Mouse (Mus musculus): Measurements from ENCODE around the gene Opn3. TPM values are rescaled to one million over a fixed set of nuclear protein-coding genes. Genes with fewer than 3 reads are reported as not detected.

Gene Opn3
- polyA plus RNA-seq, 1 experiment from 2014 or later, result 5.2 TPM

DNA sequence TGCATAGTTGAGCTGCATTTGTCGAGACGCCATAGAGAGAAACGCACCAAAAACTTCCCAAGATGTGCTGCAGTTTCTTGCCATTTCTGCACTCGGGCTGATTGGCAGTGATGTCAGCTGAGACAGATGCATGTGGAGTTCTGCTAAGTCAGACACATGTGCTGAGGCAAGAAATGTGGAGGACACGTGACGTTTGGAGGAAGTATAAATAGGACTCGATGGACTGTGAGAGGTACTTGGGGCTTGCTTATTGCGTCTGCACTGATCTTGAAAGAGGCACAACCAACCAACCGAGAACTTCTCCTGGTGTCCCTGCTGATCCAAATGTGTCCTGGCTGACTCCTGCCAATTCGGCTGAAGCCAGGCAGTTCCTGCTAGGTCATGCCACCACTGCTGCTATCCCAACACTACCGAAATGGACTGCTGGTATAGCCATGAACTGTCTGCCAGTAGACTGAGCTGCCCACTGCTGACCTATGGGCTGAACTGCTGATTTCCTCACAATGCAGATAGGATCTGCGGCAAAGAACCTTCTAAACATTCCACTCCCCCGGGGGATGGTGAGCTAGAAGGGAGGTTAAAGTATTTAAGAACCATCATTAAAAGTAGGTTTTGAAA, 72.7 kb downstream of the Opn3 start, which contains the start of gene Kmo:
Gene Kmo (plus strand): TSS at position 568 of the 618 bp plus-strand sequence.
- 89% methylated on average over 13 of the region's 13 CpGs for WGBS
- ATAC-seq (ENCODE audit: insufficient read depth, low FRiP score), result no peak
- Histone ChIP-seq H3K27ac (ENCODE audit: low read length) (no peak within 1 kb of the TSS), H3K9me3 (replicated peaks; ENCODE audit: control insufficient read depth, low read length) (no peaks in the 10 kb centered on the region), H3K36me3 (ENCODE audit: control insufficient read depth, insufficient read depth, low read length) (peaks cover 15% of the 10 kb centered on the region; the same call in 1 of the 2 replicates), H3K4me3 (replicated peaks; ENCODE audit: low read length) (no peak within 1 kb of the TSS), H3K9ac (ENCODE audit: low read length) (no peak within 1 kb of the TSS), H3K4me1 (ENCODE audit: control insufficient read depth, insufficient read depth, low read length) (peaks cover 16% of the 10 kb centered on the region), H3K4me2 (ENCODE audit: low read depth, low read length) (no peak within 1 kb of the TSS), H3K27me3 (ENCODE audit: control insufficient read depth, insufficient read depth, low read length) (no peaks in the 10 kb centered on the region)

DNA sequence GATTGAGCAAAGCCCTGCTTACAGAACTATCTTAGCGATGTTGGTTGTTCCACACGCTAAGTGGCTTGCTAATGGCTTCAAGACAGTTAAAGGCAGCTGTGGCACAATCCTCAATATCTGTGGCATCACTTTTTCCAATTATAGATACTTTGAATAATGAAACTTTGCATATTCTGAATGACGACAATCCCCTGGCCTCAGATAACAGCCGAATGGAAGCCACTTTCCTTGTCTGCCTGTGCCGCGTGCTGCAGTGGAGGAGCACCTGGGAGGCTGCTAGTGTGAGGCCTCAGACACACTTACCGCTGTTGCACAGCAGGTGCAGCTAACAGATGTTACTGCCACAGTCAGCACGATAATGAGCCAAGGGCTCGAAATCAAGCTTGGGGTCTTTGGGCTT, 77.6 kb downstream of the Opn3 start:
- Histone ChIP-seq H3K4me1 (ENCODE audit: control insufficient read depth, insufficient read depth, low read length) (no peaks in the 10 kb centered on the region), H3K9me3 (replicated peaks; ENCODE audit: control insufficient read depth, low read length) (no peaks in the 10 kb centered on the region), H3K4me3 (replicated peaks; ENCODE audit: low read length) (no peak overlapping the region), H3K4me2 (ENCODE audit: low read depth, low read length) (no peak overlapping the region), H3K9ac (ENCODE audit: low read length) (no peak overlapping the region), H3K27ac (ENCODE audit: low read length) (no peak overlapping the region), H3K27me3 (ENCODE audit: control insufficient read depth, insufficient read depth, low read length) (no peaks in the 10 kb centered on the region), H3K36me3 (ENCODE audit: control insufficient read depth, insufficient read depth, low read length) (peaks cover 28% of the 10 kb centered on the region)
- ATAC-seq (ENCODE audit: insufficient read depth, low FRiP score), result no peak
- WGBS, result 94% methylated on average over 9 of the region's 9 CpGs

Other genes with a start within 250 kb of the Opn3 start
- gene Rgs7, start 200.3 kb downstream of the Opn3 start, polyA plus RNA-seq (2015; fragmentation: Nextera tagmentation; extraction: Ambion mirVana), result 1.3 and 1.9 TPM in 2 replicates
- gene Kmo, start 72.4 kb downstream of the Opn3 start, polyA plus RNA-seq (2015; fragmentation: Nextera tagmentation; extraction: Ambion mirVana), result 0.70 and 1.2 TPM in 2 replicates
- 131 and 135 TPM in 2 replicates for gene Fh1, start 67.1 kb downstream of the Opn3 start, polyA plus RNA-seq (2015; fragmentation: Nextera tagmentation; extraction: Ambion mirVana)
- 3.0 and 3.4 TPM in 2 replicates for gene Chml, start 125 bp upstream of the Opn3 start, polyA plus RNA-seq (2015; fragmentation: Nextera tagmentation; extraction: Ambion mirVana)
- not detected in 2 replicates for gene Wdr64, start 5.8 kb upstream of the Opn3 start, polyA plus RNA-seq (2015; fragmentation: Nextera tagmentation; extraction: Ambion mirVana)
- gene Exo1, start 187.8 kb upstream of the Opn3 start, polyA plus RNA-seq (2015; fragmentation: Nextera tagmentation; extraction: Ambion mirVana), result 38.8 and 46.3 TPM in 2 replicates
- not detected in 2 replicates for gene Gm38100, start 227.6 kb upstream of the Opn3 start, polyA plus RNA-seq (2015; fragmentation: Nextera tagmentation; extraction: Ambion mirVana)